Mouse (Mus musculus): ENCODE measurements around the gene Vmn1r227. TPM values are rescaled to one million over a fixed set of nuclear protein-coding genes. Genes with fewer than 3 reads are reported as not detected.

Gene Vmn1r227
- not detected in 2 replicates for total RNA-seq (2014; rRNA removed; ENCODE audit: low replicate concordance)
- not detected in 2 replicates for polyA plus RNA-seq (2015; fragmentation: Nextera tagmentation; extraction: Ambion mirVana)

DNA sequence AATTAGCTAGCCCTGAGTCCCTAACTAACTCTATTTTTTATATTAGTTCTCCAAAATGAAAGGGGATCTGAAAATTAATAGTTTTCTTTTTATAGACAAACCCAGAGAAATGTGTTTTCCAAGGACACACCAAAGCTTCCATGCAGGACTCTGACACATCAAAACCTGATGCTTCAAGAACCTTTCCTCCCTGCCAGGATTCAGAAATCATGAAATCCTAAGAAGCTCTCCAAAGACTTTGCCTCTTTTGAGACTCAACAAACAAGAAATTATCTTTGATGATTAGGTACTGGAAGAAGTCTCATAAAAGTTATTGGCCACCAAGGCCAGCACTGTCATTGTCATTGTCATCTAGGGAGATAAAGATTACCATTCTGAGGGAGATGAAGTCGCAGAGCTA is at the start of gene Vmn1r227:
Gene Vmn1r227, plus strand, starts transcription at position 301 of the 400 bp plus-strand sequence.
- no peak for ATAC-seq (ENCODE audit: insufficient read depth, low read depth)
- H3K4me2 ChIP-seq (ENCODE audit: low read depth, low read length), result no peak within 1 kb of the TSS
- WGBS, result 24% methylated on average over 1 of the region's 1 CpGs

DNA sequence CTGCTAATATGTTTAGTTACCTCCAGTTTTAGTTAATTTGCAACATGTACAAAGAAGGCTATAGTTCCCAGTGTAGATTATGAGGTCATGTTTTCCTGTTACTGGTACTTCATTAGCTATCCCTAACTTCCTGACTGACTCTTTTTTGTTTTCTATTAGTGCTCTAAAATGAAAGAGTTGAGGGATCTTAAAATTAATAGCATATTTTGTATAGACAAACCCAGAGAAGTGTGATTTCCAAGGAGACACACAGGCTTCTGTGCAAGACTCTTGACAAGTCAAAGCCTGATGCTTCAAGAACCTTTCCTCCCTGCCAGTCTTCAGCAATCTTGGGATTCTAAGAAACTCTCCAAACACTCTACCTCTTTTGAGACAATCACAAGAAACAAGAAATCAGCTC is 47.1 kb upstream of the Vmn1r227 start, which contains the start of gene Vmn1r226:
Gene Vmn1r226, plus strand, starts transcription at position 301 of the 400 bp plus-strand sequence.
- Histone ChIP-seq H3K4me1 (ENCODE audit: control insufficient read depth, insufficient read depth) (no peaks in the 10 kb centered on the region), H3K27ac (ENCODE audit: low read depth) (no peak within 1 kb of the TSS), H3K27me3 (ENCODE audit: control insufficient read depth, insufficient read depth, low read length) (no peaks in the 10 kb centered on the region), H3K36me3 (replicated peaks; ENCODE audit: control insufficient read depth, insufficient read depth, low read length) (no peaks in the 10 kb centered on the region), H3K4me2 (ENCODE audit: low read depth, low read length) (no peak within 1 kb of the TSS), H3K9me3 (replicated peaks; ENCODE audit: control insufficient read depth, low read length) (peaks cover 9% of the 10 kb centered on the region; the same call in 1 of the 2 replicates), H3K9ac (replicated peaks; ENCODE audit: low read depth, low read length) (no peak within 1 kb of the TSS), H3K4me3 (ENCODE audit: low read depth, low read length) (no peak within 1 kb of the TSS)
- no peak for TF ChIP-seq CTCF (IDR thresholded peaks at IDR 0.05; ENCODE audit: low read depth)
- ATAC-seq (ENCODE audit: insufficient read depth, low read depth) (no peak), DNase-seq (ENCODE audit: low spot score) (no peak)

More for the DNA sequence above, at the start of gene Vmn1r227:
- no peak for TF ChIP-seq CTCF (IDR thresholded peaks at IDR 0.05; ENCODE audit: low read depth)
- TF ChIP-seq EP300 (IDR thresholded peaks at IDR 0.05; ENCODE audit: low read depth), result no peak
- Histone ChIP-seq H3K27me3 (ENCODE audit: control insufficient read depth, insufficient read depth, low read length) (no peaks in the 10 kb centered on the region), H3K27ac (ENCODE audit: low read depth) (no peak within 1 kb of the TSS), H3K4me3 (ENCODE audit: low read depth, low read length) (no peak within 1 kb of the TSS), H3K36me3 (replicated peaks; ENCODE audit: control insufficient read depth, insufficient read depth, low read length) (no peaks in the 10 kb centered on the region), H3K9me3 (replicated peaks; ENCODE audit: control insufficient read depth, low read length) (peaks cover under 1% of the 10 kb centered on the region; the same call in 1 of the 2 replicates), H3K9ac (replicated peaks; ENCODE audit: low read depth, low read length) (no peak within 1 kb of the TSS), H3K4me1 (ENCODE audit: control insufficient read depth, insufficient read depth) (no peaks in the 10 kb centered on the region)
- DNase-seq (ENCODE audit: low spot score), result no peak

DNA sequence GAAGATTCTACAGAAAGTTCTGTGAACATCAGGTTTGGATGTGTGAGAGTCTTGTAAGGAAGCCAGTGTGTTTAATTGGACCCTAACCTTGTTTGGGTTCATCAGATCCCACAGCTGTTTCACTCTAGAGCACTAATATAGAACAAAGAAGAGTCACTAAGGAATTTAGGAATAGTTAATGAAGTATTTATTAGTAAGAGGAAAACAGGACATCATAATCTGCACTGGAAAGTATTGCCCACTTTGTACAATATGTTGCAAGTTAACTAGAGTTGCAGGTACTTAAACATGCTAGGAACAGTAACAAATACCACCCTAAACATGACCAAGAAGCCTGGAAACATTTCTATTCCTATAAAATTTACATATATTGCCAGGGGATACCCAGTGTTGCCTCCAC is 56.4 kb downstream of the Vmn1r227 start, which contains the start of gene Vmn1r228:
Gene Vmn1r228, minus strand, starts transcription at position 101 of the 400 bp plus-strand sequence.
- no peak for TF ChIP-seq EP300 (IDR thresholded peaks at IDR 0.05; ENCODE audit: low read depth)
- no peak for TF ChIP-seq CTCF (IDR thresholded peaks at IDR 0.05; ENCODE audit: low read depth)
- Histone ChIP-seq H3K4me2 (ENCODE audit: low read depth, low read length) (no peak within 1 kb of the TSS), H3K4me3 (ENCODE audit: low read depth, low read length) (no peak within 1 kb of the TSS), H3K9ac (replicated peaks; ENCODE audit: low read depth, low read length) (no peak within 1 kb of the TSS), H3K36me3 (replicated peaks; ENCODE audit: control insufficient read depth, insufficient read depth, low read length) (no peaks in the 10 kb centered on the region), H3K27ac (ENCODE audit: low read depth) (no peak within 1 kb of the TSS), H3K27me3 (ENCODE audit: control insufficient read depth, insufficient read depth, low read length) (no peaks in the 10 kb centered on the region), H3K4me1 (ENCODE audit: control insufficient read depth, insufficient read depth) (no peaks in the 10 kb centered on the region), H3K9me3 (replicated peaks; ENCODE audit: control insufficient read depth, low read length) (0 out of 2 replicates have a peak, but pooled peaks cover 8% of the 10 kb centered on the region)
- DNase-seq (ENCODE audit: low spot score), result no peak
- ATAC-seq (ENCODE audit: insufficient read depth, low read depth), result no peak

Other genes starting within 250 kb of the Vmn1r227 start
- not detected in 2 replicates for gene Vmn2r108, start 248.5 kb upstream of the Vmn1r227 start, total RNA-seq (2014; rRNA removed; ENCODE audit: low replicate concordance)
- gene Vmn2r108, start 248.5 kb upstream of the Vmn1r227 start, polyA plus RNA-seq (2015; fragmentation: Nextera tagmentation; extraction: Ambion mirVana), result not detected in 2 replicates
- gene Vmn1r225, start 231.7 kb upstream of the Vmn1r227 start, total RNA-seq (2014; rRNA removed; ENCODE audit: low replicate concordance), result not detected in 2 replicates
- gene Vmn1r225, start 231.7 kb upstream of the Vmn1r227 start, polyA plus RNA-seq (2015; fragmentation: Nextera tagmentation; extraction: Ambion mirVana), result not detected in 2 replicates
- gene Vmn2r109, start 165.1 kb upstream of the Vmn1r227 start, total RNA-seq (2014; rRNA removed; ENCODE audit: low replicate concordance), result not detected in 2 replicates
- not detected in 2 replicates for gene Vmn2r109, start 165.1 kb upstream of the Vmn1r227 start, polyA plus RNA-seq (2015; fragmentation: Nextera tagmentation; extraction: Ambion mirVana)
- gene Vmn2r110, start 133.4 kb upstream of the Vmn1r227 start, total RNA-seq (2014; rRNA removed; ENCODE audit: low replicate concordance), result not detected in 2 replicates
- gene Vmn2r110, start 133.4 kb upstream of the Vmn1r227 start, polyA plus RNA-seq (2015; fragmentation: Nextera tagmentation; extraction: Ambion mirVana), result not detected in 2 replicates
- gene Fpr-rs3, start 105.0 kb upstream of the Vmn1r227 start, total RNA-seq (2014; rRNA removed; ENCODE audit: low replicate concordance), result not detected in 2 replicates
- not detected in 2 replicates for gene Fpr-rs3, start 105.0 kb upstream of the Vmn1r227 start, polyA plus RNA-seq (2015; fragmentation: Nextera tagmentation; extraction: Ambion mirVana)
- gene Vmn1r226, start 47.0 kb upstream of the Vmn1r227 start, total RNA-seq (2014; rRNA removed; ENCODE audit: low replicate concordance), result not detected in 2 replicates
- not detected in 2 replicates for gene Vmn1r226, start 47.0 kb upstream of the Vmn1r227 start, polyA plus RNA-seq (2015; fragmentation: Nextera tagmentation; extraction: Ambion mirVana)
- gene Vmn1r228, start 56.3 kb downstream of the Vmn1r227 start, total RNA-seq (2014; rRNA removed; ENCODE audit: low replicate concordance), result not detected in 2 replicates
- gene Vmn1r228, start 56.3 kb downstream of the Vmn1r227 start, polyA plus RNA-seq (2015; fragmentation: Nextera tagmentation; extraction: Ambion mirVana), result not detected in 2 replicates
- gene Vmn1r229, start 81.7 kb downstream of the Vmn1r227 start, total RNA-seq (2014; rRNA removed; ENCODE audit: low replicate concordance), result not detected in 2 replicates
- not detected in 2 replicates for gene Vmn1r229, start 81.7 kb downstream of the Vmn1r227 start, polyA plus RNA-seq (2015; fragmentation: Nextera tagmentation; extraction: Ambion mirVana)
- gene Vmn1r230, start 110.6 kb downstream of the Vmn1r227 start, total RNA-seq (2014; rRNA removed; ENCODE audit: low replicate concordance), result not detected in 2 replicates
- gene Vmn1r230, start 110.6 kb downstream of the Vmn1r227 start, polyA plus RNA-seq (2015; fragmentation: Nextera tagmentation; extraction: Ambion mirVana), result not detected in 2 replicates
- gene Vmn1r231, start 175.2 kb downstream of the Vmn1r227 start, total RNA-seq (2014; rRNA removed; ENCODE audit: low replicate concordance), result not detected in 2 replicates
- gene Vmn1r231, start 175.2 kb downstream of the Vmn1r227 start, polyA plus RNA-seq (2015; fragmentation: Nextera tagmentation; extraction: Ambion mirVana), result not detected in 2 replicates
- gene Vmn1r232, start 189.9 kb downstream of the Vmn1r227 start, total RNA-seq (2014; rRNA removed; ENCODE audit: low replicate concordance), result not detected in 2 replicates
- not detected in 2 replicates for gene Vmn1r232, start 189.9 kb downstream of the Vmn1r227 start, polyA plus RNA-seq (2015; fragmentation: Nextera tagmentation; extraction: Ambion mirVana)
- gene Ppp2r1a, start 215.5 kb downstream of the Vmn1r227 start, total RNA-seq (2014; rRNA removed; ENCODE audit: low replicate concordance), result 323 and 403 TPM in 2 replicates
- gene Ppp2r1a, start 215.5 kb downstream of the Vmn1r227 start, polyA plus RNA-seq (2015; fragmentation: Nextera tagmentation; extraction: Ambion mirVana), result 264 and 279 TPM in 2 replicates